Mouse (Mus musculus) liver, postnatal 0 days (tissue): ENCODE data around the gene Tmem52. TPM values are rescaled to one million over a fixed set of nuclear protein-coding genes. Genes with fewer than 3 reads are reported as not detected.

ENCODE experiments used
- ATAC-seq: fragments of 200-750 bp; cut with Nextera tagmentation; 2 replicates; pipeline ENCODE4 v1.8.0; 2017; ENCODE audit warnings: mild to moderate bottlenecking, moderate library complexity
- DNase-seq: peaks from one replicate; pipeline ENCODE4 v3.0.0-alpha.2; 2016
- H3K27ac ChIP-seq: fragments of 300-500 bp; sonication (generic); 2 replicates; pipeline ENCODE4 v1.5.1; 2014; ENCODE audit warnings: antibody characterized with exemption, moderate library complexity, mild to moderate bottlenecking, low read depth
- H3K27me3 ChIP-seq: fragments of 300-500 bp; sonication (generic); 2 replicates; pipeline ENCODE4 v1.6.1; 2014; ENCODE audit warnings: low read length, control low read depth, mixed read lengths; ENCODE audit not compliant: insufficient read depth
- H3K36me3 ChIP-seq: fragments of 300-500 bp; sonication (generic); replicated peaks from 2 replicates; pipeline ENCODE4 v1.6.1; 2014; ENCODE audit warnings: mild to moderate bottlenecking, control low read depth, low read length, moderate library complexity, mixed read lengths; ENCODE audit not compliant: insufficient read depth
- H3K4me1 ChIP-seq: fragments of 300-500 bp; sonication (generic); 2 replicates; pipeline ENCODE4 v1.6.1; 2014; ENCODE audit warnings: antibody characterized with exemption, mild to moderate bottlenecking, control low read depth; ENCODE audit not compliant: insufficient read depth
- H3K4me2 ChIP-seq: fragments of 300-500 bp; sonication (generic); 2 replicates; pipeline ENCODE4 v1.6.1; 2014; ENCODE audit warnings: low read depth, mild to moderate bottlenecking, low read length, moderate library complexity, mixed read lengths
- H3K4me3 ChIP-seq: fragments of 300-500 bp; sonication (generic); 2 replicates; pipeline ENCODE4 v1.5.1; 2014; ENCODE audit warnings: low read depth, low read length
- H3K9ac ChIP-seq: fragments of 300-500 bp; sonication (generic); replicated peaks from 2 replicates; pipeline ENCODE4 v1.6.1; 2014; ENCODE audit warnings: mild to moderate bottlenecking, moderate library complexity
- H3K9me3 ChIP-seq: fragments of 300-500 bp; sonication (generic); 2 replicates; pipeline ENCODE4 v1.6.1; 2016; ENCODE audit warnings: mild to moderate bottlenecking, control low read depth, low read length, mixed read lengths
- CTCF ChIP-seq: sonication (generic); IDR thresholded peaks from 2 replicates; pipeline ENCODE4 v1.5.1; 2016; ENCODE audit warnings: antibody characterized with exemption, low read depth
- EP300 ChIP-seq: IDR thresholded peaks from 2 replicates; pipeline ENCODE4 v1.6.1; 2016; ENCODE audit warnings: antibody characterized with exemption, low read depth, mild to moderate bottlenecking
- WGBS: fragments of 180-500 bp; shearing (Covaris S2); extraction: QIAGEN DNeasy Blood & Tissue Kit; methylation state at CpG from one replicate; pipeline ENCODE4 v1.1.7; 2014; ENCODE audit not compliant: insufficient replicate concordance; 5-methylcytosine and 5-hydroxymethylcytosine counted together
- polyA plus RNA-seq: library from polyadenylated mRNA; unstranded; fragments of >200 nt; fragmentation: Nextera tagmentation; extraction: Ambion mirVana; gene quantifications from 2 replicates; pipeline ENCODE4 v1.2.1, GENCODE M21; 2015

Gene Tmem52
- polyA plus RNA-seq, 1 experiment from 2014 or later: 0.15 TPM

DNA sequence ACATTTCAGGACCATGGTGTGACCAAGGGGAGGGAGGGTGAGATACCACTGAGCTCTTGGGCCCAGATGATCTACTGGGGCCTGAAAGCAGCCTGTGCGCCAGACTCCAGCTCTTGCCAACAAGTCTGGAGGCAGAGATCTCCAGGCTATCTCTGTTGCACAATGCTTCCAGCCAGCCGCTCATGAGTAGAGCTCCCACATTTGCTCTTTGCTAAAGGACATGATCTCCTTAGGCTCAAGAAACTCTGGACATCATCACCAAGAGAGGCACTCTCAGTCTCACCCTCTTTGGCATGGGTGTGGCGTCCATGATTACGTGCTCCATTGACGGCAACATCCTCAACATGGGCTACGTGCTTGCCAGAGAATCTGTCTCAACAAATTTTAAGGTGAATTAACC is 5.3 kb upstream of the Tmem52 start:
- H3K4me1 ChIP-seq: no peaks in the 10 kb centered on the region
- ATAC-seq (no peak), DNase-seq (no peak)
- H3K9me3 ChIP-seq: no peaks in the 10 kb centered on the region
- no peak overlapping the region for H3K27ac ChIP-seq
- H3K4me3 ChIP-seq: no peak overlapping the region
- H3K9ac ChIP-seq: no peak overlapping the region
- TF ChIP-seq CTCF (no peak), EP300 (no peak)
- 80% methylated on average over 6 of the region's 6 CpGs for WGBS
- no peak overlapping the region for H3K4me2 ChIP-seq
- no peaks in the 10 kb centered on the region for H3K27me3 ChIP-seq
- H3K36me3 ChIP-seq: no peaks in the 10 kb centered on the region

DNA sequence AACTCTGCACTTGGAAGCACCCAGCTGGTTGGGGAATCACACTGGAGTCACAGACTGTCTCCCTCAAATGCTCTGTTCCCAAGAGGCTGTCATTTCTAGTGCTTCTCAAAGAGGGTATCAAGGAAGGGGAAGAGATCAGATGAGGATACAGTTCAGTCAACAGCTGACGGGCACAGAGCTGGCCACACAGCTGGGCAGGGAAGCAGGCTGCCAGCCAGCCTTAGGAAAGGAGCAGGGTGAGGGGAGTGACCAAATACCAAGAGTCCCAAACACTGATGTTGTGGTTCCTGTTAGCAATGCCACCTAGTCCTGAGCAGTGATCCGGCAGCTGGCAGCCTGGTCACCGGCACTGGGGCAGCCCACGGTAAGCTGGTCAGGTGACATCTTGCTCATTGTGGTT is 4.9 kb upstream of the Tmem52 start:
- no peaks in the 10 kb centered on the region for H3K27me3 ChIP-seq
- H3K9ac ChIP-seq: no peak overlapping the region
- TF ChIP-seq CTCF (no peak), EP300 (no peak)
- H3K4me2 ChIP-seq: no peak overlapping the region
- DNase-seq (no peak), ATAC-seq (no peak)
- H3K4me1 ChIP-seq: no peaks in the 10 kb centered on the region
- no peak overlapping the region for H3K4me3 ChIP-seq
- no peak overlapping the region for H3K27ac ChIP-seq
- no peaks in the 10 kb centered on the region for H3K36me3 ChIP-seq
- 84% methylated on average over 4 of the region's 4 CpGs for WGBS
- H3K9me3 ChIP-seq: no peaks in the 10 kb centered on the region

DNA sequence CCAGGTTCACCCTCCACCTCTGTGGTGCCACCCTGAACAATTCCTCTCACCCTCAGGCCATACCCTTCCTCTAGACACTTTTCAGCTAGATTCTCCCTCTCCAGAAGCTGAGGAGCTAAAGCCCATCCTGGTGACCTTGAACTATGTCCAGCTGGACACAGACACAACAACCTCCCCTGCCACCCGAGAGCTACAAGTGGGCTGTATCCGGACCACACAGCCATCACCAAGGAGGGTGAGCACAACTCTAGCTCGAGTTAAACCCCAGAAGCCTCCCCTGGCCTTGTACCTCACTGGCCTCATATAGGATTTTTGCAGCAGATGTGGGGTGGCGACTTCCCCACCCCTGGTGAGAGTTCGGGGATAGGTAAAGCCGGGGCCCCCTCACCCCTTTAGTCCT is 3.3 kb upstream of the Tmem52 start:
- no peak for TF ChIP-seq EP300
- no peak for TF ChIP-seq CTCF
- Histone ChIP-seq H3K4me1 (no peaks in the 10 kb centered on the region), H3K36me3 (no peaks in the 10 kb centered on the region), H3K4me3 (no peak overlapping the region), H3K27me3 (peaks cover 6% of the 10 kb centered on the region; the same call in 1 of the 2 replicates), H3K27ac (no peak overlapping the region), H3K4me2 (no peak overlapping the region), H3K9me3 (no peaks in the 10 kb centered on the region), H3K9ac (no peak overlapping the region)
- DNase-seq (no peak), ATAC-seq (no peak)
- 61% methylated on average over 6 of the region's 6 CpGs for WGBS

DNA sequence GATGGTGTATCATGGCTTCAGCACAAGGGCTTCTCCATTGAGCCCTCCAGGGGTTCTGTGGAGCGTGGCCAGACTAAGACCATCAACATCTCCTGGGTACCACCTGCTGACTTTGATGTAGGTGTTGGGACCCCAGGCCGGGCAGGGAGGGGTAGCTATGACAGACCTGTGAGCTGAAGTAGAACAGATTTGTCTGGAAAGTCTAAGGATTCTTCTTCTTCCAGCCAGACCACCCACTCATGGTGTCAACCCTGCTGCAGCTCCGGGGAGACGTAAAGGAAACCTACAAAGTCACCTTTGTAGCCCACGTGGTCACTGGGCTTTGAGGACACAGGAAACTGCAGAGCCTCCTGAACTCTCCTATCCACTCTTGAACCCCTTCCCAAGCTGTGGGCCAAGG is 2.8 kb upstream of the Tmem52 start:
- no peaks in the 10 kb centered on the region for H3K4me1 ChIP-seq
- H3K27me3 ChIP-seq: peaks cover 6% of the 10 kb centered on the region; the same call in 1 of the 2 replicates
- TF ChIP-seq EP300 (no peak), CTCF (no peak)
- DNase-seq (no peak), ATAC-seq (no peak)
- H3K9ac ChIP-seq: no peak overlapping the region
- 69% methylated on average over 5 of the region's 5 CpGs for WGBS
- H3K36me3 ChIP-seq: no peaks in the 10 kb centered on the region
- no peak overlapping the region for H3K27ac ChIP-seq
- no peak overlapping the region for H3K4me3 ChIP-seq
- no peak overlapping the region for H3K4me2 ChIP-seq
- H3K9me3 ChIP-seq: no peaks in the 10 kb centered on the region

DNA sequence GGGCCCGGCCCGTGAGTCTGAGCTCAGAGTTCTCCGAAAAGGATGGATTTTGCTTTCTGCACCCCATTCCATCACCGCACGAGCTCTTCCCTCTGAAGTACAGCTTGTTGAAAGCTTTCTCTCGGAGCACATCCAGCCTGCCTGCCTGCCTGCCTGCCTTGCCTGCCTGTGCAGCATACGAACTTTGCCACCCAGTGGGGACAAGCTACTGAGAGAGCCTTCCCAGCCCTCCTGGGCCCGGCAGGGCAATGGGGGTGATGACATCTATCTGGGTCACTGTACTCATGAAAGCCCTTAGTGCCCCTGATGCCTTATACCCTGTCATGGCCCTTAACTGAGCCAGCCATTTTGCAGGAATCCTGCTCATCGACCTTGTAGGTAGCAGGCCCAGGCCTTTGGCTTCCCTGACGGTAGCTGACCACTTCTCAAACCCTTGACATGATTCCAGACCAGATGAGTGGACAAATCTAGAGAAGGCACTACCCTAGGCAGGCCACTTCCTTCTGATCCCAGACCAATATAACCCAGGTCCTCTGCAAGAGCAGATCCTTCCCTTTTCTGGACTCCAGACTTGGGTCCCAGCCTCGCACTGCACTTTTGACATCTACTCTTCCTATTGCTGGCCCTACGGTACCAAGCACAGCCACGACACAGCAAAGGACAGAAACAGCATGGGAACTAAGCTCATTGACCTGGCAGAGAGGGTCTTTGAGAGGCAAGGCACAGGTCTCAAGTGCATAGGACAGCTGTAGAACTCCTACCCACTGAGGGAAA is 1.5 kb upstream of the Tmem52 start:
- no peak overlapping the region for H3K9ac ChIP-seq
- WGBS: 62% methylated on average over 13 of the region's 13 CpGs
- TF ChIP-seq CTCF (no peak), EP300 (no peak)

DNA sequence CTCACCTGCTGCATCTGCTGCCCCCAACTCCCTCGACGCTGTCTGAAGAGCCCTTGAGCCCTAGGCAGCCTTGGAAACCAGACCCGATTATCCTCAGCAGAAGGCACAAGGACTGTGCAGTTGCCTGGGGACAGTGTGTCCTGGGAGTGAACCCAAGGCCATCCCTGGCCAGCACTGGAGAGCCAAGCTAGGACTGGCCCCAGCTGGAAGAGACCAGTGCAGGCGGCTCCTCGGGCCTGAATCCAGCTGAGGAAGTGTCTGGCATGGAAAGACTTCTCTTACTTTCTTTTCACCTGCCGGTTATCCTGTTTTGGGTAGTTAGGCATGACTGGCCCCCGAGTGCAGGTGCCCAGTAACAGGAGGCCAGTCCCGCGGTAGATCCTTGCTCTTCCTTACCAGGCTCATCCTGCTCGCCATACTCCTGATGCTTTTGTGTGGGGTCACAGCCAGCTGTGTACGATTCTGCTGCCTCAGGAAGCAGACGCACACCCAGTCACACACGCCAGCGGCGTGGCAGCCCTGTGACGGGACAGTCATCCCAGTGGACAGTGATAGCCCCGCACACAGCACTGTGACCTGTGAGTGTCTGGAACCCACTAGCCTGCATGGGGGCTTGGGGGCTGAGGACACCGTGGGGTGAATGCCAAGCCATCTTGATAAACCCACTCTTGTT is 812 bp downstream of the Tmem52 start:
- H3K36me3 ChIP-seq: no peaks in the 10 kb centered on the region
- H3K4me1 ChIP-seq: 0 out of 2 replicates have a peak, but pooled peaks cover 5% of the 10 kb centered on the region
- H3K27ac ChIP-seq: no peak overlapping the region
- H3K27me3 ChIP-seq: peaks cover 6% of the 10 kb centered on the region; the same call in 1 of the 2 replicates
- no peak for ATAC-seq
- 76% methylated on average over 18 of the region's 18 CpGs for WGBS
- H3K4me2 ChIP-seq: peak overlapping the region; percentile 66; the same call in 1 of the 2 replicates
- H3K9ac ChIP-seq: no peak overlapping the region
- DNase-seq: no peak
- H3K4me3 ChIP-seq: 0 out of 2 replicates have a peak overlapping the region, but pooled peaks have one; percentile 36
- TF ChIP-seq CTCF: no peak
- TF ChIP-seq EP300: no peak
- no peaks in the 10 kb centered on the region for H3K9me3 ChIP-seq

More for the DNA sequence above, 1.5 kb upstream of the Tmem52 start:
- DNase-seq: no peak
- Histone ChIP-seq H3K4me1 (no peaks in the 10 kb centered on the region), H3K27ac (no peak overlapping the region), H3K4me2 (no peak overlapping the region), H3K27me3 (peaks cover 6% of the 10 kb centered on the region; the same call in 1 of the 2 replicates), H3K36me3 (no peaks in the 10 kb centered on the region), H3K4me3 (no peak overlapping the region), H3K9me3 (no peaks in the 10 kb centered on the region)
- no peak for ATAC-seq
